Mouse (Mus musculus) CH12.LX (cell line): ENCODE measurements around the gene Nfic. TPM values are rescaled to one million over a fixed set of nuclear protein-coding genes. Genes with fewer than 3 reads are reported as not detected.

Experiments
- DNase-seq: peaks from one replicate; pipeline ENCODE4 v3.0.0-alpha.2; 2013; ENCODE audit errors: extremely low read depth
- H3K27ac ChIP-seq: 2 replicates; pipeline ENCODE4 v1.5.1; 2012; ENCODE audit warnings: low read depth, mild to moderate bottlenecking, control low read depth, moderate library complexity; ENCODE audit not compliant: insufficient read depth
- H3K27me3 ChIP-seq: replicated peaks from 2 replicates; pipeline ENCODE3; 2012; ENCODE audit warnings: inconsistent platforms
- H3K36me3 ChIP-seq, 2 experiments: replicated peaks in 1 of 2; 2 replicates each; pipeline versions ENCODE3 to v1.6.1; 2012; ENCODE audit warnings: inconsistent platforms in 1 of 2, low read length in 1 of 2, mild to moderate bottlenecking in 1 of 2, mixed read lengths in 1 of 2, moderate library complexity in 1 of 2; ENCODE audit not compliant: control insufficient read depth in 1 of 2, insufficient read depth in 1 of 2
- H3K4me1 ChIP-seq, 2 experiments: 2 replicates each; pipeline ENCODE4 v1.6.1; 2012; ENCODE audit warnings: inconsistent platforms in 1 of 2, moderate library complexity in 1 of 2; ENCODE audit not compliant: insufficient read depth in 2 of 2, control insufficient read depth in 1 of 2
- H3K4me2 ChIP-seq: 2 replicates; pipeline ENCODE4 v1.6.1; 2012; ENCODE audit warnings: low read depth, mild to moderate bottlenecking, control low read depth; ENCODE audit not compliant: poor library complexity, insufficient read depth, severe bottlenecking
- H3K4me3 ChIP-seq, 3 experiments: fragments of 150-350 bp in 1 of 3; sonication (generic) in 1 of 3; replicated peaks in 1 of 3; 2 replicates each; pipeline versions ENCODE3 to v1.5.1; 2011 to 2012; ENCODE audit warnings: low read depth in 2 of 3, low read length in 2 of 3, mild to moderate bottlenecking in 2 of 3, moderate library complexity in 2 of 3, control low read depth in 1 of 3, improper control_type of control experiment in 1 of 3, inconsistent platforms in 1 of 3, mixed read lengths in 1 of 3; ENCODE audit not compliant: poor library complexity in 1 of 3
- H3K79me2 ChIP-seq: replicated peaks from 2 replicates; pipeline ENCODE4 v1.6.1; 2012; ENCODE audit warnings: mild to moderate bottlenecking, moderate library complexity; ENCODE audit not compliant: control insufficient read depth, poor library complexity, insufficient read depth, severe bottlenecking; ENCODE audit errors: extremely low read depth
- H3K9ac ChIP-seq: 2 replicates; pipeline ENCODE4 v1.6.1; 2012; ENCODE audit warnings: low read depth, mild to moderate bottlenecking, control low read depth, moderate library complexity; ENCODE audit not compliant: insufficient read depth
- H3K9me3 ChIP-seq: replicated peaks from 2 replicates; pipeline ENCODE3; 2012; ENCODE audit warnings: low read length, inconsistent platforms, mixed read lengths
- BHLHE40 ChIP-seq: IDR thresholded peaks from 2 replicates; pipeline ENCODE4 v1.6.1; 2011; ENCODE audit warnings: mild to moderate bottlenecking, low read depth, low read length, improper control_type of control experiment
- CHD1 ChIP-seq: IDR thresholded peaks from 2 replicates; pipeline ENCODE4 v1.6.1; 2012; ENCODE audit warnings: low read depth, low read length, improper control_type of control experiment, inconsistent platforms
- CHD2 ChIP-seq: IDR thresholded peaks from 2 replicates; pipeline ENCODE4 v1.6.1; 2011; ENCODE audit warnings: low read length, improper control_type of control experiment
- CTCF ChIP-seq, 2 experiments: IDR thresholded peaks in 1 of 2; conservative IDR thresholded peaks in 1 of 2; 2 replicates each; pipeline ENCODE4 v1.5.1; 2011 to 2012; ENCODE audit warnings: low read depth in 2 of 2, low read length in 2 of 2, improper control_type of control experiment in 1 of 2, inconsistent platforms in 1 of 2, mild to moderate bottlenecking in 1 of 2, moderate library complexity in 1 of 2
- EP300 ChIP-seq: IDR thresholded peaks from 2 replicates; pipeline ENCODE4 v1.6.1; 2011; ENCODE audit warnings: low read length, improper control_type of control experiment
- ETS1 ChIP-seq: conservative IDR thresholded peaks from 2 replicates; pipeline ENCODE4 v1.6.1; 2012; ENCODE audit warnings: low read depth, mild to moderate bottlenecking, inconsistent platforms, low read length, improper control_type of control experiment, moderate library complexity
- GABPA ChIP-seq: IDR thresholded peaks from 2 replicates; pipeline ENCODE4 v1.6.1; 2012; ENCODE audit warnings: low read depth, low read length, improper control_type of control experiment, inconsistent platforms; ENCODE audit not compliant: insufficient replicate concordance
- HCFC1 ChIP-seq: IDR thresholded peaks from 2 replicates; pipeline ENCODE4 v1.6.1; 2012; ENCODE audit warnings: low read depth, mild to moderate bottlenecking, inconsistent platforms, low read length, improper control_type of control experiment
- MAFK ChIP-seq: IDR thresholded peaks from 2 replicates; pipeline ENCODE4 v1.6.1; 2011; ENCODE audit warnings: low read length, improper control_type of control experiment; ENCODE audit not compliant: insufficient replicate concordance
- MAX ChIP-seq: IDR thresholded peaks from 2 replicates; pipeline ENCODE4 v1.6.1; 2011; ENCODE audit warnings: low read length, improper control_type of control experiment
- MAZ ChIP-seq: IDR thresholded peaks from 2 replicates; pipeline ENCODE4 v1.6.1; 2012; ENCODE audit warnings: low read depth, mild to moderate bottlenecking, inconsistent platforms, low read length, improper control_type of control experiment, moderate library complexity
- MXI1 ChIP-seq: IDR thresholded peaks from 2 replicates; pipeline ENCODE4 v1.6.1; 2011; ENCODE audit warnings: mild to moderate bottlenecking, low read depth, low read length, improper control_type of control experiment
- POLR2AphosphoS2 ChIP-seq: IDR thresholded peaks from 2 replicates; pipeline ENCODE4 v1.6.1; 2011; ENCODE audit warnings: low read depth, low read length, improper control_type of control experiment
- RAD21 ChIP-seq: IDR thresholded peaks from 2 replicates; pipeline ENCODE4 v1.6.1; 2011; ENCODE audit warnings: low read depth, mild to moderate bottlenecking, low read length, improper control_type of control experiment, moderate library complexity
- TBP ChIP-seq: conservative IDR thresholded peaks from 2 replicates; pipeline ENCODE4 v1.6.1; 2011; ENCODE audit warnings: low read depth, low read length, improper control_type of control experiment
- TCF12 ChIP-seq: IDR thresholded peaks from 2 replicates; pipeline ENCODE4 v1.6.1; 2014; ENCODE audit warnings: low read depth, mild to moderate bottlenecking, inconsistent platforms, low read length, improper control_type of control experiment
- ZNF384 ChIP-seq: IDR thresholded peaks from 2 replicates; pipeline ENCODE4 v1.6.1; 2012; ENCODE audit warnings: low read depth, low read length, improper control_type of control experiment, inconsistent platforms
- dilution Hi-C: fragments of 300-500 bp; cut with MboI; formaldehyde crosslinking; loops from 2 replicates; pipeline ENCODE4 v1.14.3; 2020; ENCODE audit warnings: low sequenced_read_pairs; ENCODE audit not compliant: extremely low pct_unique_long_range_greater_than_20kb, extremely low pct_ligation_motif_present
- in situ Hi-C: fragments of 300-500 bp; cut with MboI; formaldehyde crosslinking; loops from 3 replicates; pipeline ENCODE4 v1.14.3; 2019; ENCODE audit warnings: low sequenced_read_pairs, low pct_ligation_motif_present, low pct_unique_long_range_greater_than_20kb, mixed read lengths
- polyA plus RNA-seq: library from polyadenylated mRNA; unstranded; fragments of >175 nt; gene quantifications from 2 replicates; pipeline ENCODE4 v1.2.1, GENCODE M21; 2012; ENCODE audit warnings: low read depth; ENCODE audit not compliant: insufficient read length
- total RNA-seq, 2 experiments: library from RNA; depleted of rRNA; stranded (reverse); fragments of 300-350 nt in 1 of 2; fragments of >200 nt in 1 of 2; gene quantifications; 2 replicates each; pipeline ENCODE4 v1.2.3; 2012 to 2014

The Nfic gene
- total and polyA plus RNA-seq, 3 experiments, result 0.07 to 4.7 (median 4.0) TPM

- dilution Hi-C loops (no loop called here), in situ Hi-C loops (no loop called here)
- Histone ChIP-seq H3K4me2 (peak overlapping the region; percentile 39; the same call in 1 of the 2 replicates), H3K27ac (peak overlapping the region; percentile 30; the same call in 1 of the 2 replicates), H3K9me3 (no peaks in the 10 kb centered on the region), H3K4me3 (no peak overlapping the region), H3K4me1 (peaks cover 49 to 59% of the 10 kb centered on the region in 2 experiments), H3K36me3 (peaks cover 26 to 60% of the 10 kb centered on the region in 2 experiments)
- no peak for DNase-seq
- TF ChIP-seq TBP (no peak), MAFK (no peak), CHD2 (no peak), TCF12 (no peak), MAZ (no peak), HCFC1 (no peak), MXI1 (no peak), POLR2AphosphoS2 (no peak), ETS1 (no peak), CTCF (conservative IDR thresholded peaks at IDR 0.05 in 1 of 2, IDR thresholded peaks at IDR 0.05 in 1 of 2; ENCODE audit: low read depth in 2 of 2, low read length in 2 of 2) (no peak), EP300 (no peak), MAX (no peak), BHLHE40 (no peak), RAD21 (no peak)
- TF ChIP-seq, all 38 proteins: peak for 0
- Histone ChIP-seq H3K79me2 (peaks cover 8% of the 10 kb centered on the region; the same call in 1 of the 2 replicates), H3K9ac (no peak overlapping the region), H3K27me3 (no peaks in the 10 kb centered on the region)
These were observed 40.3 kb downstream of the Nfic start for GRCm38 (mm10) chr10:81415146-81415545.

DNA sequence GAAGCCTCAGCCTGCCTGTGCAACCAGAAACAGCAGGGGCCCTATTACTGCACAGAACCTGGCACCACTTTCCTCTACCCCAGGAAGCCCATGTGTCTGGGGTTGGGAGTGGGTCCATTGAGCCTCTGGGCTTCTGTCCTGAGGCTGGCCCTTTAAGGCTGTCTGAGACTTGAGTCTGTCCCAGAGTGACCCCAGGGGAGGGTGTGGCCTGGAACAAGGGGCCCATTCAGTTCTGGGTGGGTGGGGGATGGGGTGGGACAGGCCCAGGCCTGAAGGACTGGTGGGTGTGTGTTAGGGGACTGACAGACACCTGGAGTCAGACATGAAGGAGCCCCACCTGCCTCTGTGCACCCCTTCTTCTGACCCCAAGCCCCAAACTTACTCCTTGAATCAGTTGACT is 40.8 kb downstream of the Nfic start:
- peak overlapping the region; percentile 30; the same call in 1 of the 2 replicates for H3K27ac ChIP-seq

More for the DNA sequence above, 40.8 kb downstream of the Nfic start:
- dilution Hi-C loops, result no loop called here
- H3K36me3 ChIP-seq, result peaks cover 21 to 56% of the 10 kb centered on the region in 2 experiments
- TF ChIP-seq MAFK (no peak), CHD1 (0 out of 2 replicates have a peak, but pooled peaks have one; percentile 27), CHD2 (0 out of 2 replicates have a peak, but pooled peaks have one; percentile 23), MAZ (0 out of 2 replicates have a peak, but pooled peaks have one; percentile 24), GABPA (no peak), ZNF384 (no peak)
- TF ChIP-seq, all 38 proteins: peak for 3
- Histone ChIP-seq H3K27me3 (no peaks in the 10 kb centered on the region), H3K4me3 (no peak overlapping the region), H3K9ac (no peak overlapping the region), H3K4me1 (peaks cover 53 to 64% of the 10 kb centered on the region in 2 experiments), H3K9me3 (no peaks in the 10 kb centered on the region), H3K79me2 (peaks cover 8% of the 10 kb centered on the region; the same call in 1 of the 2 replicates), H3K4me2 (peak overlapping the region; percentile 39; the same call in 1 of the 2 replicates)
- no peak for DNase-seq
- in situ Hi-C loops, result no loop called here
